Mouse (Mus musculus) testis, adult 2 months (tissue): ENCODE measurements around the gene Creb3. TPM values are rescaled to one million over a fixed set of nuclear protein-coding genes. Genes with fewer than 3 reads are reported as not detected.

ENCODE experiments used
- H3K27ac ChIP-seq: fragments of 200-500 bp; 2 replicates; pipeline ENCODE4 v1.5.1; 2012; ENCODE audit warnings: low read depth, low read length; ENCODE audit not compliant: control insufficient read depth, insufficient read depth
- H3K27me3 ChIP-seq: fragments of 200-500 bp; 2 replicates; pipeline ENCODE4 v1.6.1; 2012; ENCODE audit warnings: mild to moderate bottlenecking, low read length, moderate library complexity; ENCODE audit not compliant: control insufficient read depth, insufficient read depth
- H3K36me3 ChIP-seq: fragments of 200-500 bp; 2 replicates; pipeline ENCODE4 v1.6.1; 2012; ENCODE audit warnings: mild to moderate bottlenecking, low read length; ENCODE audit not compliant: control insufficient read depth, insufficient read depth
- H3K4me1 ChIP-seq: fragments of 200-500 bp; 2 replicates; pipeline ENCODE4 v1.6.1; 2012; ENCODE audit warnings: low read length; ENCODE audit not compliant: control insufficient read depth, insufficient read depth
- H3K4me3 ChIP-seq: fragments of 200-500 bp; 2 replicates; pipeline ENCODE4 v1.5.1; 2012; ENCODE audit warnings: low read depth, mild to moderate bottlenecking, low read length, moderate library complexity, mixed read lengths; ENCODE audit not compliant: control insufficient read depth
- CTCF ChIP-seq: fragments of 200-500 bp; IDR thresholded peaks from 2 replicates; pipeline ENCODE4 v1.5.1; 2012; ENCODE audit warnings: low read depth, mild to moderate bottlenecking, inconsistent platforms, low read length, moderate library complexity; ENCODE audit not compliant: control insufficient read depth, insufficient read depth, insufficient replicate concordance
- POLR2A ChIP-seq: fragments of 200-500 bp; IDR thresholded peaks from 2 replicates; pipeline ENCODE4 v1.6.1; 2012; ENCODE audit warnings: low read depth, mild to moderate bottlenecking, inconsistent platforms, low read length, moderate library complexity; ENCODE audit not compliant: control insufficient read depth
- polyA plus RNA-seq: library from polyadenylated mRNA; depleted of rRNA; stranded (reverse); fragments of >200 nt; gene quantifications from 2 replicates; pipeline ENCODE4 v1.2.3, GENCODE M21; 2012

Creb3 gene
- polyA plus RNA-seq, 1 experiment: 35.0 TPM

DNA sequence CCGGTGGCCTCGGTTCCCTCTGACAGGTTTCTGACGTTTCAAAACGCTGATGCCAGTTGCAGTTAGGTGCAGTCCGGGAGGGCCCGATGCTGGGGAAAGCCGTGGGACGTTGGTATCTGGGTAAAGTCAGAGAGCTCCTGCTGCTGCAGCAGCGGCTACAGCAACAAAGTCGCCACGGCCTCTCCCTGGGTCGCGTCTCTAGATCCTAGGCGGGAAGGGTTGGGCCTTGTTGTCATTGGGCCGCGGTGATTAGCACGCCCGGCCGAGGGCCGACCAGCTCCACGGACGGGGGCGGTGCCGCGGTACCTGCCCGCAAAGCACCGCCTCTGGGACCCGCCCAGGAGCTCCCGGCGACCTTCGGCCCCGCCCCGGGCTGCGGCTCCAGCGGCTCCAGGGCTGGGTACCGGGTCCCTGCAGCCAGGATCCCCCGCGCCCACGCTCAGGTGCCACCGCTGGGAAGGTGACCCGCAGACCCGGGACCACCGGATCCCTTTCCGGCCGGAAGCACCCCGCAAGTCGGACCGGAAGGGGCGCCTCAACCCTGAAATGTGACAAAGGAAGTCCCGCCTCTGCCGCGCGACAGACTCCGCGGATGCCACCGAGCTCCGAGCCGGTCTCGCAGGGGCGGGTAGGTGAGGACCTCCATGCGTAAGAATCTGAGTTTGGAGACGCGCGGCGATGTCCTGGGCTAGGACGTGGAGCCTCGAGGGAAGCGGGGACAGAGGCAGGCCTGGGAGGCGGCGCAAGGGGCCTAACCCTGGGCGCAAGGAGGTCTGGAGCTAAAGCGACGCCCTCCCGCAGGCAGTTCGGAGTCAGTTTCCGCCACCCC is 16.5 kb downstream of the Creb3 start, which contains the start of the genes Rgp1 and Gba2:
TSS of gene Rgp1 (plus strand) at position 340 of the 829 bp plus-strand sequence.
TSS of gene Gba2 (minus strand) at position 498 of the 829 bp plus-strand sequence.
- H3K4me3 ChIP-seq: peak within 1 kb of the TSS; percentile 99
- no peaks in the 10 kb centered on the region for H3K27me3 ChIP-seq
- H3K27ac ChIP-seq: peak within 1 kb of the TSS; percentile 86
- H3K4me1 ChIP-seq: peaks cover 17% of the 10 kb centered on the region
- TF ChIP-seq POLR2A (peak; percentile 60), CTCF (no peak)
- H3K36me3 ChIP-seq: peaks cover under 1% of the 10 kb centered on the region; the same call in 1 of the 2 replicates

DNA sequence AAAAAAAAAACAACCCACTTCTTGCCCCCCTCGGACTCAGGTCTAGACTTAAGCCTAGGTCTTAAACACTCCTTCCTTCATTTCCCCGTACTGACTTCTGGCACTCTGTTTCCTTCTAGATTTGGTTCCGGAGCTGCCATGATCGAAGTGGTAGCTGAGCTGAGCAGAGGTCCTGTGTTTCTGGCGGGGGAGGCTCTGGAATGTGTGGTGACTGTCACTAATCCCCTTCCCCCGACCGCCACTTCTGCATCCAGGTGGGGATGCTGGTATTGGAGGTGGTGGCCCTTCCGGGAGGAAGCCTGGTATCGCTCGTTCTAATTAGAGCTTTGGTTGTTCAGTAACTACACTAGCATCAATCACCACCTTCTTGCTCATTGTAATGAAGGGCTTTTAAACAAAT is 17.1 kb downstream of the Creb3 start:
- peaks cover 17% of the 10 kb centered on the region for H3K4me1 ChIP-seq
- peak overlapping the region; percentile 86 for H3K27ac ChIP-seq
- H3K27me3 ChIP-seq: no peaks in the 10 kb centered on the region
- TF ChIP-seq CTCF: no peak
- no peaks in the 10 kb centered on the region; the same call in 1 of the 2 replicates for H3K36me3 ChIP-seq
- H3K4me3 ChIP-seq: peak overlapping the region; percentile 99

DNA sequence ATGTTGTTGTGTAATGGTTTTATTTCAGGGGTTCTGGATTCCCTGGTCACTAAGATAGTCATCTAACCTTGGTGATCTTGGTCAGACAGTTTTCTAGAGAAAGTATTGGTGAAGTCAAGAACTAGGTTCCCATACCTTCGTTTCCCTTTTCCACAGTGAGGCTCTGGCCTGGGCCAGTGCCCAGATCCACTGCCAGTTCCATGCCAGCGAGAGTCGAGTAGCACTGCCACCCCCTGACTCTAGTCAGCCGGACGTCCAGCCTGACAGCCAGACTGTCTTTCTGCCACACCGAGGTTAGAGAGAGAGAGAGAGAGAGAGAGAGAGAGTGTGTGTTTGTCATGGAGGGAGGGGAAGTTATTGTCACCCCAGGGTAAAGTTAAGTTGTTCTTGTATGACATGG is 17.6 kb downstream of the Creb3 start:
- H3K4me1 ChIP-seq: peaks cover 17% of the 10 kb centered on the region
- H3K4me3 ChIP-seq: peak overlapping the region; percentile 99
- no peaks in the 10 kb centered on the region; the same call in 1 of the 2 replicates for H3K36me3 ChIP-seq
- no peak overlapping the region for H3K27ac ChIP-seq
- TF ChIP-seq POLR2A (no peak), CTCF (no peak)
- H3K27me3 ChIP-seq: no peaks in the 10 kb centered on the region

DNA sequence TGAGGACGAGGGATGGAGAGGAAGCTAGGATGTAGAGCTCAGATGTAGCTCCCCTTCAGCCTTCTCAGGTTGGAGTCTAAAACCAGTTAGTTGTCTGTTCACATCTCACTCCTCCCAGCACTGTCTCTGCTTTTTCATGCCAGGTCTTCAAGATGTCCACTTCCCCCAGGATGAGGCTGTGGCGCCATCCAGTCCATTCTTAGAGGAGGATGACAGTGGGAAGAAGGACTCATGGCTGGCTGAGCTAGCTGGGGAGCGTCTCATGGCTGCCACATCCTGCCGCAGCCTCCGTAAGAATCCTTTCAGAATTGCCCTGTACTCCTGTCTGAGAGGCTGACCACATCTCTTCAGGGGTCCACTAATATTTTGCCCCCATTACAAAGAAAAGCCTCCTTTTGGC is 18.6 kb downstream of the Creb3 start:
- Histone ChIP-seq H3K27me3 (no peaks in the 10 kb centered on the region), H3K4me3 (no peak overlapping the region), H3K27ac (no peak overlapping the region), H3K4me1 (peaks cover 17% of the 10 kb centered on the region), H3K36me3 (no peaks in the 10 kb centered on the region; the same call in 1 of the 2 replicates)
- TF ChIP-seq POLR2A (no peak), CTCF (no peak)

DNA sequence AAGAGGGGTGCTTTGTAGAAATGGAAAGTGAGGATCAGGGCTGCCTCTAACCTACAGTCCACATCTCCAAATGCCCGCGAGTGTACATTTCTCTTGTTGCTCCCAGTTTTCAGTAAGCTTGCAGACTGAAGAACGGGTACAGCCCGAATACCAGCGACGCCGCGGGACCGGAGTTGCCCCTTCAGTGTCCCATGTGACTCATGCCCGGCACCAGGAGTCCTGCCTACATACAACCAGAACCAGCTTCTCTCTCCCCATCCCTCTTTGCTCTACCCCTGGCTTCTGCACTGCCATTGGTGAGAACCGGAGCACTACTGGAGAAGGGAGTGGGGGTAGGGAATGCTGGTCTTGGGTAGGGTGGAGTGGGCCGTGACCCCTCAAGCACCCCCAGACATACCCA is 19.2 kb downstream of the Creb3 start:
- H3K36me3 ChIP-seq: no peaks in the 10 kb centered on the region; the same call in 1 of the 2 replicates
- H3K4me1 ChIP-seq: peaks cover 17% of the 10 kb centered on the region
- H3K4me3 ChIP-seq: no peak overlapping the region
- no peaks in the 10 kb centered on the region for H3K27me3 ChIP-seq
- H3K27ac ChIP-seq: no peak overlapping the region
- TF ChIP-seq CTCF: no peak
- no peak for TF ChIP-seq POLR2A

DNA sequence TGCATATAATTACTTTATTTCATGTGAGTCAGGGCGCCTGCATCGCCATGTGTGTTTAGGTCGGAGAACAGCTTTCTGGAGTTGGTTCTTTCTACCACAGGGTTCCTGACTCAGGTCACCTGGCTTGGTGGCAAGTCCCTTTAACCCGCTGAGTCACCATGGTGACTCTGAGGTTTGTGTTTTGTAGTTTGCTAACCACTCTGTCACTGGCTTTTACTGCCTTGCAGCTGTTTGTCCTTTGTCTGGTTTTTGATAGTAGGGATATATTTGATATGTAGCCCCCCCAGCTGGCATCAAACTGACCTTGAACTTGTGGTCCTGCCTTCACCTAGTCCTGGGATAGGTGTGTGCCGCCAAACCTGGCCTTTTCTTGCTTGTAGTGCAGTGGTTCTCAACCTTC is 20.1 kb downstream of the Creb3 start:
- Histone ChIP-seq H3K27ac (no peak overlapping the region), H3K36me3 (no peaks in the 10 kb centered on the region; the same call in 1 of the 2 replicates), H3K4me3 (no peak overlapping the region), H3K27me3 (no peaks in the 10 kb centered on the region), H3K4me1 (peaks cover 14% of the 10 kb centered on the region)
- TF ChIP-seq CTCF (no peak), POLR2A (no peak)

DNA sequence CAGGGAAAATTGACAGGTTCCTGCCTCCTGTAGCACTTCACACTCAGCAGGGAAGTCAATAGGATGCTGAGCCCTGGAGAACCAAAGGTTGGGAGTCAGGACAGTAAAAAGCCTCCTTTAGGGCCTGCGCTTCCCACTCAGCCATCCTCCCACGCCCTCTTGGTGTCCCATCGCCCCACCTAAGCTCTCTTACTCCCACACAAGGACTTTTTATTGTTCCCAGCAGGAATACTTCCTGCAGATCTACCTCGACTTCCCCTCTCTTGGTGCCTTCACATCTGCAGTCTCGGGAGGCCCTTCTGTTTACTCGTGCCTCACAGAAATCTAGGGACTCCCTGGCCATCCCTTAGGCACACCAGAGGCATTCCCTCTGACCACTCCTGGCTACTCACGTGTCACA is 21.3 kb downstream of the Creb3 start:
- Histone ChIP-seq H3K27me3 (no peaks in the 10 kb centered on the region), H3K4me1 (peaks cover 7% of the 10 kb centered on the region), H3K36me3 (no peaks in the 10 kb centered on the region; the same call in 1 of the 2 replicates), H3K27ac (no peak overlapping the region), H3K4me3 (no peak overlapping the region)
- TF ChIP-seq POLR2A (no peak), CTCF (no peak)
